Mouse (Mus musculus) kidney, postnatal 14 days (tissue): ENCODE data around the gene Cdk1.
"Not testable (repeated sequence)": the region's sequence is repeated elsewhere in the genome, so short reads cannot be mapped to it uniquely, and the experiment has no call there.

Experiments used
- DNase-seq: peaks from one replicate; pipeline ENCODE4 v3.0.0; 2022; ENCODE audit warnings: mixed read lengths

Cdk1 gene

GRCm38 (mm10) chr10:69352212-69353085 lies at the start of gene Cdk1:
Cdk1 (minus strand) TSS chr10:69352938.
- peak; percentile 98 for DNase-seq

GRCm38 (mm10) chr10:69399814-69400385 lies 47.2 kb upstream of the Cdk1 start:
- DNase-seq, result peak; percentile 23

- DNase-seq, result peak; percentile 80
Measured at GRCm38 (mm10) chr10:69398763-69399590, 46.2 kb upstream of the Cdk1 start, which contains the start of gene Ank3. Ank3 (plus strand) TSS chr10:69398773.

GRCm38 (mm10) chr10:69398197-69398762 lies 45.5 kb upstream of the Cdk1 start:
- DNase-seq, result peak; percentile 54

- no peak for DNase-seq
Measured at GRCm38 (mm10) chr10:69389511-69389910, 36.8 kb upstream of the Cdk1 start.

GRCm38 (mm10) chr10:69386767-69387166 lies 34.0 kb upstream of the Cdk1 start:
- no peak for DNase-seq

GRCm38 (mm10) chr10:69385136-69385535 lies 32.4 kb upstream of the Cdk1 start:
- no peak for DNase-seq

- DNase-seq, result no peak
Measured at GRCm38 (mm10) chr10:69384640-69385039, 31.9 kb upstream of the Cdk1 start.

GRCm38 (mm10) chr10:69383186-69383585 lies 30.4 kb upstream of the Cdk1 start:
- DNase-seq, result no peak

- DNase-seq, result no peak
Measured at GRCm38 (mm10) chr10:69375154-69375553, 22.4 kb upstream of the Cdk1 start.

- DNase-seq, result no peak
Measured at GRCm38 (mm10) chr10:69373796-69374550, 21.2 kb upstream of the Cdk1 start.

- no peak for DNase-seq
Measured at GRCm38 (mm10) chr10:69372061-69372460, 19.3 kb upstream of the Cdk1 start.

- DNase-seq, result peak; percentile 22
Measured at GRCm38 (mm10) chr10:69371441-69371840, 18.7 kb upstream of the Cdk1 start.

- DNase-seq, result no peak
Measured at GRCm38 (mm10) chr10:69369321-69369720, 16.6 kb upstream of the Cdk1 start.

- DNase-seq, result peak; percentile 13
Measured at GRCm38 (mm10) chr10:69366877-69367387, 14.2 kb upstream of the Cdk1 start.

- peak; percentile 47 for DNase-seq
Measured at GRCm38 (mm10) chr10:69366208-69366607, 13.5 kb upstream of the Cdk1 start.

- DNase-seq, result no peak
Measured at GRCm38 (mm10) chr10:69359666-69360065, 6.9 kb upstream of the Cdk1 start.

- DNase-seq, result not testable (repeated sequence)
Measured at GRCm38 (mm10) chr10:69353086-69353479, 345 bp upstream of the Cdk1 start.

GRCm38 (mm10) chr10:69351842-69352211 lies 911 bp downstream of the Cdk1 start:
- no peak for DNase-seq

GRCm38 (mm10) chr10:69351071-69351841 lies 1.5 kb downstream of the Cdk1 start:
- peak; percentile 59 for DNase-seq

- DNase-seq, result no peak
Measured at GRCm38 (mm10) chr10:69348206-69348605, 4.5 kb downstream of the Cdk1 start.
